Mouse (Mus musculus): Measurements from ENCODE around the gene Pdlim7.

DNA sequence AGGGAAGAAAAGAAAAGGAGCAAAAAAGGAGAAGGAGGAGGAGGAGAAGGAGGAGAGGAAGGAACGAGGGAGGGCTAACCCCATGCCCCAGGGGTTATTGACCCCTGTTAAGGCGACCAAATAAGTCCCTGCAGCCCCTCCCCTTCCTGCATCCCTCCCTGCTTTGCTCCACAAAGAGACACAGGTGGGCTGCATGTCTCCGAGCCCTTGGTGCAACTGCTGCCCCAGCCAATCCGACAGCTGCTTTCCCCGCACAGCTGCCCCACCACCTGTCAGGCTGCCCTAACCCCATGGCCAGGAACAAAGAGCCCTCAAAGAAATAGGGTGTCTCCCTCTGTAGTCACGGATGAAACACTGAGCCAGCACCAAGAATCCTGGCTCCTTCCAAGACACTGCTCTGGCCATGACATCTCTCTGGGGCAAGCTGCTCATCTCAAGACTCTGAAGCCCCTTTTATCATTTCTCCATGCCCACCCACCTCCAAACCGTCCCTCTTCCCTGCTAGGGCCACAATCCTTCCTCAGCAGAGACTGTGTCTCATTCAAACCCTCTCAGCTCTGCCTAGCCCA is 28.9 kb downstream of the Pdlim7 start:
- TF ChIP-seq SIN3A (IDR thresholded peaks at IDR 0.05; ENCODE audit: low read length) (no peak), KAT2A (conservative IDR thresholded peaks at IDR 0.05; ENCODE audit: low read depth, low read length) (no peak), USF1 (IDR thresholded peaks at IDR 0.05; ENCODE audit: low read depth, low read length) (no peak)

Data from MEL (cell line).